Mouse (Mus musculus) kidney, adult 2 months (tissue): ENCODE measurements around the gene Map2k2. TPM values are rescaled to one million over a fixed set of nuclear protein-coding genes. Genes with fewer than 3 reads are reported as not detected.

Source experiments
- DNase-seq: peaks from one replicate; pipeline ENCODE4 v3.0.0; 2021
- H3K27ac ChIP-seq: fragments of 200-500 bp; 2 replicates; pipeline ENCODE4 v1.5.1; 2012; ENCODE audit warnings: low read depth, low read length, control low read depth, inconsistent platforms; ENCODE audit not compliant: insufficient read depth
- H3K27me3 ChIP-seq: fragments of 200-500 bp; replicated peaks from 2 replicates; pipeline ENCODE4 v1.6.1; 2012; ENCODE audit warnings: mild to moderate bottlenecking, moderate library complexity, low read length, inconsistent platforms; ENCODE audit not compliant: control insufficient read depth, insufficient read depth
- H3K36me3 ChIP-seq: fragments of 200-500 bp; 2 replicates; pipeline ENCODE4 v1.6.1; 2012; ENCODE audit warnings: mild to moderate bottlenecking, moderate library complexity, low read length, inconsistent platforms; ENCODE audit not compliant: control insufficient read depth, insufficient read depth
- H3K4me1 ChIP-seq: fragments of 200-500 bp; 2 replicates; pipeline ENCODE4 v1.6.1; 2011; ENCODE audit warnings: low read length; ENCODE audit not compliant: control insufficient read depth, insufficient read depth
- H3K4me3 ChIP-seq: fragments of 200-500 bp; 2 replicates; pipeline ENCODE4 v1.5.1; 2011; ENCODE audit warnings: mild to moderate bottlenecking, low read depth, low read length, control low read depth; ENCODE audit not compliant: insufficient read depth
- CTCF ChIP-seq: fragments of 200-500 bp; conservative IDR thresholded peaks from 2 replicates; pipeline ENCODE4 v1.5.1; 2011; ENCODE audit warnings: low read depth, mild to moderate bottlenecking, control low read depth, low read length, moderate library complexity, mixed read lengths; ENCODE audit not compliant: insufficient read depth, insufficient read length
- POLR2A ChIP-seq: fragments of 200-500 bp; IDR thresholded peaks from one replicate; pipeline ENCODE4 v1.6.1; 2011; ENCODE audit warnings: low read depth, low read length, control low read depth
- WGBS: fragments of 180-500 bp; shearing (Covaris S2); methylation state at CpG from one replicate; pipeline ENCODE4 v1.1.7; 2018; 5-methylcytosine and 5-hydroxymethylcytosine counted together
- polyA plus RNA-seq: library from polyadenylated mRNA; depleted of rRNA; stranded (reverse); fragments of >200 nt; gene quantifications from 2 replicates; pipeline ENCODE4 v1.2.3, GENCODE M21; 2012

Map2k2 gene
- polyA plus RNA-seq, 1 experiment: 180 TPM

- H3K4me3 ChIP-seq: no peak overlapping the region
- H3K27ac ChIP-seq: no peak overlapping the region
- no peaks in the 10 kb centered on the region for H3K27me3 ChIP-seq
- no peaks in the 10 kb centered on the region for H3K36me3 ChIP-seq
- no peak for TF ChIP-seq POLR2A
- TF ChIP-seq CTCF: no peak
- H3K4me1 ChIP-seq: no peaks in the 10 kb centered on the region
- 93% methylated on average over 31 of the region's 31 CpGs for WGBS
- no peak for DNase-seq
Measured at GRCm38 (mm10) chr10:81080008-81080655, 25.6 kb upstream of the Map2k2 start.

GRCm38 (mm10) chr10:81082168-81082960, 23.4 kb upstream of the Map2k2 start:
- H3K4me3 ChIP-seq: no peak overlapping the region
- DNase-seq: peak; percentile 76
- H3K27ac ChIP-seq: no peak overlapping the region
- no peaks in the 10 kb centered on the region for H3K27me3 ChIP-seq
- 66% methylated on average over 7 of the region's 7 CpGs for WGBS
- H3K36me3 ChIP-seq: no peaks in the 10 kb centered on the region
- TF ChIP-seq CTCF (peak; percentile 86), POLR2A (no peak)
- no peaks in the 10 kb centered on the region for H3K4me1 ChIP-seq

- no peaks in the 10 kb centered on the region for H3K36me3 ChIP-seq
- H3K27me3 ChIP-seq: no peaks in the 10 kb centered on the region
- H3K27ac ChIP-seq: no peak overlapping the region
- TF ChIP-seq CTCF: peak; percentile 61
- TF ChIP-seq POLR2A: no peak
- DNase-seq: peak; percentile 23
- WGBS: 61% methylated on average over 2 of the region's 2 CpGs
- H3K4me1 ChIP-seq: no peaks in the 10 kb centered on the region
- no peak overlapping the region for H3K4me3 ChIP-seq
Measured at GRCm38 (mm10) chr10:81087021-81087420, 18.7 kb upstream of the Map2k2 start.

GRCm38 (mm10) chr10:81089216-81089615, 16.5 kb upstream of the Map2k2 start:
- no peaks in the 10 kb centered on the region for H3K36me3 ChIP-seq
- H3K4me1 ChIP-seq: no peaks in the 10 kb centered on the region; the same call in 1 of the 2 replicates
- H3K4me3 ChIP-seq: no peak overlapping the region
- TF ChIP-seq POLR2A (no peak), CTCF (no peak)
- WGBS: 49% methylated on average over 2 of the region's 2 CpGs
- no peaks in the 10 kb centered on the region for H3K27me3 ChIP-seq
- DNase-seq: no peak
- H3K27ac ChIP-seq: no peak overlapping the region

- TF ChIP-seq CTCF (no peak), POLR2A (no peak)
- no peak overlapping the region for H3K27ac ChIP-seq
- no peak overlapping the region for H3K4me3 ChIP-seq
- DNase-seq: no peak
- WGBS: 74% methylated on average over 7 of the region's 7 CpGs
- H3K27me3 ChIP-seq: no peaks in the 10 kb centered on the region
- H3K4me1 ChIP-seq: no peaks in the 10 kb centered on the region; the same call in 1 of the 2 replicates
- no peaks in the 10 kb centered on the region for H3K36me3 ChIP-seq
Measured at GRCm38 (mm10) chr10:81090621-81091020, 15.1 kb upstream of the Map2k2 start.

- 50% methylated on average over 22 of the region's 22 CpGs for WGBS
- Histone ChIP-seq H3K27me3 (no peaks in the 10 kb centered on the region), H3K4me1 (no peaks in the 10 kb centered on the region; the same call in 1 of the 2 replicates), H3K4me3 (no peak overlapping the region), H3K36me3 (no peaks in the 10 kb centered on the region), H3K27ac (no peak overlapping the region)
- TF ChIP-seq POLR2A: no peak
- no peak for TF ChIP-seq CTCF
- peak; percentile 81 for DNase-seq
Measured at GRCm38 (mm10) chr10:81092465-81093250, 13.1 kb upstream of the Map2k2 start.

GRCm38 (mm10) chr10:81094931-81095678, 10.6 kb upstream of the Map2k2 start:
- H3K27ac ChIP-seq: no peak overlapping the region
- no peak for DNase-seq
- no peaks in the 10 kb centered on the region for H3K27me3 ChIP-seq
- TF ChIP-seq CTCF: no peak
- H3K4me3 ChIP-seq: no peak overlapping the region
- WGBS: 67% methylated on average over 9 of the region's 9 CpGs
- no peaks in the 10 kb centered on the region for H3K36me3 ChIP-seq
- no peaks in the 10 kb centered on the region; the same call in 1 of the 2 replicates for H3K4me1 ChIP-seq
